Mouse (Mus musculus): Measurements from ENCODE around the gene Cyp1a1. TPM values are rescaled to one million over a fixed set of nuclear protein-coding genes. Genes with fewer than 3 reads are reported as not detected.

The Cyp1a1 gene
- total RNA-seq, 1 experiment = 1.0 TPM

- no peak for DNase-seq (ENCODE audit: low read depth, low spot score)
- in situ Hi-C loops (cut with MboI; ENCODE audit: low sequenced_read_pairs in 2 of 2, unreplicated experiment in 2 of 2) = no loop called here
- Histone ChIP-seq H3K36me3 (ENCODE audit: control insufficient read depth, insufficient read depth, low read length, poor library complexity, severe bottlenecking) (peaks cover 5% of the 10 kb centered on the region; the same call in 1 of the 2 replicates), H3K4me1 (ENCODE audit: control insufficient read depth in 2 of 2, insufficient read depth in 2 of 2, low read length in 2 of 2, poor library complexity in 1 of 2) (peaks cover 0 to 28% of the 10 kb centered on the region in 2 experiments; a peak in 2 of 4 replicates), H3K27ac (ENCODE audit: insufficient read depth, low read depth, low read length, poor library complexity, severe bottlenecking) (no peak overlapping the region), H3K9ac (ENCODE audit: insufficient read depth, low read depth, low read length, poor library complexity, severe bottlenecking) (no peak overlapping the region), H3K4me3 (ENCODE audit: insufficient read depth in 1 of 2, low read depth in 1 of 2, low read length in 2 of 2, poor library complexity in 1 of 2, severe bottlenecking in 1 of 2) (no peak overlapping the region), H3K9me3 (ENCODE audit: control insufficient read depth, insufficient read depth, low read depth, low read length) (no peaks in the 10 kb centered on the region)
- TF ChIP-seq ZC3H11A (IDR thresholded peaks at IDR 0.05; ENCODE audit: borderline replicate concordance, low read depth, low read length) = no peak
- no peak for TF ChIP-seq CHD2 (IDR thresholded peaks at IDR 0.05; ENCODE audit: low read depth, low read length)
- no peak for TF ChIP-seq MAFK (IDR thresholded peaks at IDR 0.05; ENCODE audit: insufficient read depth, low read depth, low read length)
- TF ChIP-seq HCFC1 (IDR thresholded peaks at IDR 0.05; ENCODE audit: borderline replicate concordance, insufficient read depth, low read length) = no peak
- TF ChIP-seq ZNF384 (IDR thresholded peaks at IDR 0.05; ENCODE audit: low read depth, low read length) = no peak
These were observed 46.7 kb upstream of the Cyp1a1 start for GRCm38 (mm10) chr9:57641022-57641421.

- DNase-seq (ENCODE audit: low read depth, low spot score) = no peak
- Histone ChIP-seq H3K9me3 (ENCODE audit: control insufficient read depth, insufficient read depth, low read depth, low read length) (no peaks in the 10 kb centered on the region), H3K9ac (ENCODE audit: insufficient read depth, low read depth, low read length, poor library complexity, severe bottlenecking) (no peak overlapping the region), H3K4me1 (ENCODE audit: control insufficient read depth in 2 of 2, insufficient read depth in 2 of 2, low read length in 2 of 2, poor library complexity in 1 of 2) (peaks cover 2 to 28% of the 10 kb centered on the region in 2 experiments; a peak in 2 of 4 replicates), H3K27ac (ENCODE audit: insufficient read depth, low read depth, low read length, poor library complexity, severe bottlenecking) (no peak overlapping the region), H3K4me3 (ENCODE audit: insufficient read depth in 1 of 2, low read depth in 1 of 2, low read length in 2 of 2, poor library complexity in 1 of 2, severe bottlenecking in 1 of 2) (no peak overlapping the region), H3K36me3 (ENCODE audit: control insufficient read depth, insufficient read depth, low read length, poor library complexity, severe bottlenecking) (peaks cover 5% of the 10 kb centered on the region; the same call in 1 of the 2 replicates)
- TF ChIP-seq HCFC1 (IDR thresholded peaks at IDR 0.05; ENCODE audit: borderline replicate concordance, insufficient read depth, low read length) (no peak), ZNF384 (IDR thresholded peaks at IDR 0.05; ENCODE audit: low read depth, low read length) (no peak), CHD2 (IDR thresholded peaks at IDR 0.05; ENCODE audit: low read depth, low read length) (no peak), ZC3H11A (IDR thresholded peaks at IDR 0.05; ENCODE audit: borderline replicate concordance, low read depth, low read length) (no peak), MAFK (IDR thresholded peaks at IDR 0.05; ENCODE audit: insufficient read depth, low read depth, low read length) (no peak)
- in situ Hi-C loops (cut with MboI; ENCODE audit: low sequenced_read_pairs in 2 of 2, unreplicated experiment in 2 of 2) = no loop called here
These were observed 45.8 kb upstream of the Cyp1a1 start for GRCm38 (mm10) chr9:57641775-57642550.

- Histone ChIP-seq H3K36me3 (ENCODE audit: control insufficient read depth, insufficient read depth, low read length, poor library complexity, severe bottlenecking) (peaks cover 5% of the 10 kb centered on the region; the same call in 1 of the 2 replicates), H3K4me3 (ENCODE audit: insufficient read depth in 1 of 2, low read depth in 1 of 2, low read length in 2 of 2, poor library complexity in 1 of 2, severe bottlenecking in 1 of 2) (no peak overlapping the region), H3K9ac (ENCODE audit: insufficient read depth, low read depth, low read length, poor library complexity, severe bottlenecking) (peak overlapping the region; percentile 22; the same call in 1 of the 2 replicates), H3K27ac (ENCODE audit: insufficient read depth, low read depth, low read length, poor library complexity, severe bottlenecking) (no peak overlapping the region), H3K4me1 (ENCODE audit: control insufficient read depth in 2 of 2, insufficient read depth in 2 of 2, low read length in 2 of 2, poor library complexity in 1 of 2) (peaks cover 2 to 28% of the 10 kb centered on the region in 2 experiments; a peak in 2 of 4 replicates), H3K9me3 (ENCODE audit: control insufficient read depth, insufficient read depth, low read depth, low read length) (no peaks in the 10 kb centered on the region)
- DNase-seq (ENCODE audit: low read depth, low spot score) = no peak
- no peak for TF ChIP-seq ZNF384 (IDR thresholded peaks at IDR 0.05; ENCODE audit: low read depth, low read length)
- TF ChIP-seq MAFK (IDR thresholded peaks at IDR 0.05; ENCODE audit: insufficient read depth, low read depth, low read length) = no peak
- in situ Hi-C loops (cut with MboI; ENCODE audit: low sequenced_read_pairs in 2 of 2, unreplicated experiment in 2 of 2) = no loop called here
These were observed 44.4 kb upstream of the Cyp1a1 start for GRCm38 (mm10) chr9:57643169-57643855.

- Histone ChIP-seq H3K9ac (ENCODE audit: insufficient read depth, low read depth, low read length, poor library complexity, severe bottlenecking) (peak overlapping the region; percentile 22; the same call in 1 of the 2 replicates), H3K4me3 (ENCODE audit: insufficient read depth in 1 of 2, low read depth in 1 of 2, low read length in 2 of 2, poor library complexity in 1 of 2, severe bottlenecking in 1 of 2) (no peak overlapping the region), H3K4me1 (ENCODE audit: control insufficient read depth in 2 of 2, insufficient read depth in 2 of 2, low read length in 2 of 2, poor library complexity in 1 of 2) (peaks cover 2 to 28% of the 10 kb centered on the region in 2 experiments; a peak in 2 of 4 replicates), H3K9me3 (ENCODE audit: control insufficient read depth, insufficient read depth, low read depth, low read length) (no peaks in the 10 kb centered on the region), H3K27ac (ENCODE audit: insufficient read depth, low read depth, low read length, poor library complexity, severe bottlenecking) (no peak overlapping the region), H3K36me3 (ENCODE audit: control insufficient read depth, insufficient read depth, low read length, poor library complexity, severe bottlenecking) (peaks cover 5% of the 10 kb centered on the region; the same call in 1 of the 2 replicates)
- in situ Hi-C loops (cut with MboI; ENCODE audit: low sequenced_read_pairs in 2 of 2, unreplicated experiment in 2 of 2) = no loop called here
- no peak for TF ChIP-seq CHD2 (IDR thresholded peaks at IDR 0.05; ENCODE audit: low read depth, low read length)
- TF ChIP-seq MAFK (IDR thresholded peaks at IDR 0.05; ENCODE audit: insufficient read depth, low read depth, low read length) = no peak
- TF ChIP-seq ZC3H11A (IDR thresholded peaks at IDR 0.05; ENCODE audit: borderline replicate concordance, low read depth, low read length) = no peak
- no peak for DNase-seq (ENCODE audit: low read depth, low spot score)
These were observed 43.9 kb upstream of the Cyp1a1 start for GRCm38 (mm10) chr9:57643856-57644180.

All from ES-E14 (cell line).